Mouse (Mus musculus) liver, adult (tissue): ENCODE results near the gene Ets1.

Source experiments
- GATA4 ChIP-seq: IDR thresholded peaks from 2 replicates; pipeline ENCODE4 v1.6.1; 2014; ENCODE audit warnings: mild to moderate bottlenecking, low read length; ENCODE audit not compliant: insufficient replicate concordance

Gene Ets1

DNA sequence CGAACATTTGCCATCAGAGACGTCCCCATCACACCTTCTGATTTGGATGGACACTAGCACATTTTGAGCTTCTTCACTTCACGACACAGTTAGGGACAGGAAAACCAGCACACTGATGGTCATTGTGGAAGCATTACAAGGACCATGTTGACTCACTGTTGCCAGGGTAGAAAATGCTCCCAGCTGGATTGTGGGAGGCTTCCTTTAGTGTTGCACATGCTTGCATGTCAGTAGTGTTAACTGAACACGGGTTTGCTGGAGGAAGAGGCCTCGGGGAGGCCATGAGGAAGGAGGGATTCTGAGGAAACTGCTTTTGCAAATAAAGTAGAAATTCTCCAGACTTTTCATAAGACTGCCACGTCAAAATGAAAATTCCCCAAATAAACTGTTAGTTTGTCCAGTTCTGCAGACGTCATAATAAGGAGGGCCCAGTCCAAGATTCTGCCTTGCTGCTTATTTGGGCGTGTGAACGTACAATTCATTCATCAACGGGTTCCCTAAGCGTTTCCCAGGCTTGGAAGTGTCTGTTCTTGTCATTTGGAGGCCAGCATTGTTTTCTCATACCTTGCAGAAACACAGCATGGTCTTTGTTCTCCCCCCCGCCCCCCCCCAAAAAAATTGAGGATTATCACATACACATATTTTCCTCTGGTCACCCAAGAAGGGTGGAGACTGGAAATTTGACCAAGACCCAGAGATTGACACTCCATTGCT lies 58.2 kb downstream of the Ets1 start:
- TF ChIP-seq GATA4 = no peak

GRCm38 (mm10) chr9:32694916-32695490 lies 59.0 kb downstream of the Ets1 start:
- TF ChIP-seq GATA4 = no peak

DNA sequence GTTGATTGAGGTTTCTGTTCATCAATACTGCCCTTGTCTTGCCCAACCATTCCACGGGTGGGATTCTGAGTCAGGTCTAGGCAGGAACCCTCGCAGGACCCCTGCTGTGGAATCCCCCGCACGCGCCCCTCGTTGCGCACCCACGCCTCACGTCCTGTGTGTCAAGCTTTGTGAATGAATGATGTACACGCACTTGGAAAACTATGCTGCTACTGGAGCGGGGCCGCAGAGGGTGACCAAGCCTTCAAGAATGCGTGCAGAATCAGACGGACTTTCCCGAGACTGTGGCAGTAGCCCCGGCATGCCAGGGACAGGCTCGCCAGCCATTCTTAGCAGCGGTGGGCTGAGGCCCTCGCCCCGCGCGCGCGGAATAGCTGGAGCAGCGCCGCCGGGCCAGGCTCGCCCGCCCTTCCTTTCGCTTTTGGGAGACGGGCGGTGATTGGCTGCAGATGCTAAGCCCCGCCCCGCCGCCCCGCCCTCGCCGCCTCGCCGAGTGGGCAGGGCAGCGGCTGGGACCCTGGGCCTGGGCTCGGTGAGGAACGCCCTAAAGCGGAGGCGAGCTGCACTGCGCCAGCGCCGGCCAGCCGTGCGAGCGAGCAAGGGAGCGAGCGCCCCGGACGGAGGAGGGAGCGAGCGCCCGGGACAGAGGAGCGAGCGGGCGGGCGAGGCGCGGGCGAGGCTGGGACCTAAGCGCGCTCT lies 59.6 kb downstream of the Ets1 start:
- TF ChIP-seq GATA4 = no peak; the same call in 1 of the 2 replicates

- no peak for TF ChIP-seq GATA4
These were observed 60.2 kb downstream of the Ets1 start for GRCm38 (mm10) chr9:32696259-32696658.

GRCm38 (mm10) chr9:32696717-32697116 lies 60.7 kb downstream of the Ets1 start:
- TF ChIP-seq GATA4 = no peak

DNA sequence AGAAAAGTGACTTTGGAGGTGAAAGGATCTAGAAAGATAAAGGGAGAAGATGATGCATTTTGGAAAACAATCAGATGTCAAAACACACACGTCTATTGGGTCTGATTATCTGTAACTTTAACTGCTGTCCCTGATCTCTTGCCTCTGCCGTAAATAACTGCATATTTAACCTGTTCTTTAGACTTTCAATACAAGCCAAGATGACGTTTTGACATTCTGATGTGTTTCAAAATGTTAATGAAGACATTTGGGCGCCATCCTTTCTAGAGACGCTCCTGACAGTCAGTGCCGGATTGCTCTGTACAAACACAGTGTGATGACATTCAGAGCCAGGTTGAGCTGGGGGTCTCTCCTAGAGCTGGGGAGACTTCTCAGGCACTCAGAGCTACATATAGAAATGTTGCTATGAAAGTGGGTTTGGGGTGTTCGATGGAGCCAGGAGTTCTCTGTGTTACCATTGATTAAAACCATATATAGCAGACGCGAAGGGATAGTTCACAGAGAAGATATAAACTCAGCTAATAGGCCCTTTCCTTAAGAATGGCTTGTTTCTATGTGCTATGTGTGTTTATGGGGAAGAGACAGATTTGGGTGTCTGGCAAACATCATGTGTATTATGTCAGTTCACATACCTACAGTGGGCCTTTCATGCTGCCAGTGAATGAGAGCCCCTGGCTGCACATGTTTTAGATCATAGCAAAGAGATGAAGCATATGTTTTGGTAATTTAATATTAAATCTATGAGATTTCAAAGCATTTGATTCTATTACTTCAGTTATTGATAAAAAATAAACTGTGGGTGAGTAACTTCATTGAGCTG lies 61.5 kb downstream of the Ets1 start:
- TF ChIP-seq GATA4 = no peak

DNA sequence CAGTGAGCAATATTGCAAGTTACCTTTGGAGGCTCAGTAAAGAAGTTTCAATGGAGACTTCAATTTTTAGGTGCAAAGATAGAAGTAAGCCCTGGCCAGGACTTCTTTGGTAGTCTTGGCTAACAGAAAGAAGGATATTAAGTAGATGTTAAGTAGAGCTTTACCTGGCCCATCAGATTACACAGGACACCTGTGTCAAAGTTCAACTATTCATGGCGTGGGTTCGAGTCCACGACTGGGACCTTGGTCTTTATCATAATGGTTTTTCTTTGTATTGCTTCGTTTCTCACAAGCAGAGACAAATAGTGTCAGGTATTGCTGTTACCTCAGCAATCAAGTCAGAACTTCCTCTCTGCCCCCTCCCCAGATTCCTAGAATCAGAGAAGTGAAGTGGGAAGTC lies 62.7 kb downstream of the Ets1 start:
- TF ChIP-seq GATA4 = no peak

- no peak for TF ChIP-seq GATA4
These were observed 63.4 kb downstream of the Ets1 start for GRCm38 (mm10) chr9:32699391-32699841.

DNA sequence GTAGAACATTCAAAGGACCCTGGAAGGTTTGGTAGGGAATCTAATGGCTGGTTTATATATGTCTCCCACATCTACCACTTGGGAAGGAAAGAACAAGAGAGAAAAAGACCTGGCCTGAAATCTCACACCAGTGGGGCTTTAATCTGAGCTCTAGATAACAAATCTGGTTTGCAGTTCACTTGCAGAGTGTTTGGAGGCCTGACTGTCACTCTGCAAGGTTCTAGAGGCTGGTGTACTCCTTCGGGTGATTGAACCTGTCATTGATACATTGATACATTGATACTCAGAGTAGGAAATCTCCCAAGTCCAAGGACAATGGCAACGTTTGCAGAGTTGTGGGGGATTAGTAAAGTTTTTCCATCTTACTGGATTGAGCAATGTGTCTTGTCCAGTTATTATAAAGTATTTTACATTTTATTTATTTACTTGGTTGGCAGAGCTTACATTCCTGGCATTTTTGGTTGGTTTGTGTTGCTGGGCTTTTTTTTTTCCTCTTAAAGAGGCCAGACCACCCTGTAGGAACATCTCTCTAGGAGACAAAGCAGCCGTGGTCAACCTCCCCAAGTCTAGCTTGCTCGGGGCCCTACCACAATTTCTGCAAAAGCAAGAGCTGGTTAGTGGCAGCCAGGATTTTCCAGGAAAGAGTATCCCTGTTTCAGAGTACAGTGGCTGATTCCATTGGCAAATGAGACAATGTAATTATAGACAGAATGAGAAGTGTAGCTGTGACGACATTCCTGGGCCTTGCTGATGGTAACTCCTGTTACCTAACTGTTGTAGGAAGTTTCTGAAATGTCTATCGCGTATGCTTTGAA lies 64.3 kb downstream of the Ets1 start:
- no peak for TF ChIP-seq GATA4

- TF ChIP-seq GATA4 = no peak
These were observed 65.3 kb downstream of the Ets1 start for GRCm38 (mm10) chr9:32701126-32701997.

- TF ChIP-seq GATA4 = no peak
These were observed 65.9 kb downstream of the Ets1 start for GRCm38 (mm10) chr9:32701998-32702305.

DNA sequence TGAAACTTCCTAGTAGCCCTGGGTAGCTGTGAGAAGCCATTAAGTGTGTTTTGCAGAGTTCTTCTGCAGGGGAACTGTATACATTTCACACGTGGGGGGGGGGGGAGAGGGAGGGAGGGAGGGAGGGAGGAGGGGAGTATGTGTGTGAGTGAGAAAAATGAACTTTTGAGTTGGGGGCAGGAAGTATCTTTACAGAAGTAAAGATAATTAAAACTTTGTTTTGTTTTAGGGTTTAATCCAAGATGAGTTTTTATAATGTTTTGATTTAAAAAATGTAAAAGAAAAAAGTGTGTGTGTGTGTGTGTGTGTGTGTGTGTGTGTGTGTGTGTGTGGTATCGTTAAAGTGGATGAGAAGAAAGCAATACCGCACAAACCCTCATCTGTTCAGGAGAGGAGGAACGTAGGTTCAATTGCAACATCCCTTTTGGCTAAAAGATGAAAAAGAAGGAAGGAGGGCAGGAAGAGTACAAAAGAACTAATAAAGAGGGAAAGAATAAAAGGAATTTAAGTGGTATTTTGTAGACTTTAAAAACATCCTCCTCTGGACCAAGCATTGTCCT lies 66.9 kb downstream of the Ets1 start:
- TF ChIP-seq GATA4 = no peak

- no peak for TF ChIP-seq GATA4
These were observed 68.1 kb downstream of the Ets1 start for GRCm38 (mm10) chr9:32703976-32704745.
